Mouse (Mus musculus) lung, postnatal 0 days (tissue): ENCODE measurements at regions not wholly inside any gene's neighbourhood (a gene's known extent, or its start where the extent isn't known, plus 50 kb on each side); places are given as distances from the start of the nearest gene placed in this dataset.

Experiments used
- ATAC-seq: fragments of 200-750 bp; cut with Nextera tagmentation; 2 replicates; pipeline ENCODE4 v1.8.0; 2017; ENCODE audit warnings: moderate library complexity
- DNase-seq: peaks from one replicate; pipeline ENCODE4 v3.0.0-alpha.2; 2016; ENCODE audit warnings: low spot score
- H3K27ac ChIP-seq: fragments of 300-500 bp; sonication (generic); 2 replicates; pipeline ENCODE4 v1.5.1; 2014; ENCODE audit warnings: antibody characterized with exemption, mild to moderate bottlenecking, low read length, mixed read lengths
- H3K27me3 ChIP-seq: fragments of 300-500 bp; sonication (generic); replicated peaks from 2 replicates; pipeline ENCODE4 v1.6.1; 2014; ENCODE audit warnings: low read length, mixed read lengths; ENCODE audit not compliant: insufficient read depth
- H3K36me3 ChIP-seq: fragments of 300-500 bp; sonication (generic); 2 replicates; pipeline ENCODE4 v1.6.1; 2014; ENCODE audit warnings: low read length, mixed read lengths; ENCODE audit not compliant: insufficient read depth
- H3K4me1 ChIP-seq: fragments of 300-500 bp; sonication (generic); 2 replicates; pipeline ENCODE4 v1.6.1; 2014; ENCODE audit warnings: antibody characterized with exemption, low read depth, low read length, mixed read lengths; ENCODE audit not compliant: insufficient read depth
- H3K4me2 ChIP-seq: fragments of 300-500 bp; sonication (generic); replicated peaks from 2 replicates; pipeline ENCODE4 v1.6.1; 2014; ENCODE audit warnings: low read depth, mild to moderate bottlenecking, low read length, moderate library complexity, mixed read lengths
- H3K4me3 ChIP-seq: fragments of 300-500 bp; sonication (generic); 2 replicates; pipeline ENCODE4 v1.5.1; 2014; ENCODE audit warnings: low read depth, low read length
- H3K9ac ChIP-seq: fragments of 300-500 bp; sonication (generic); replicated peaks from 2 replicates; pipeline ENCODE4 v1.6.1; 2014; ENCODE audit warnings: low read depth, mild to moderate bottlenecking
- H3K9me3 ChIP-seq: fragments of 300-500 bp; sonication (generic); 2 replicates; pipeline ENCODE4 v1.6.1; 2016; ENCODE audit warnings: low read length, mixed read lengths
- CTCF ChIP-seq: IDR thresholded peaks from 2 replicates; pipeline ENCODE4 v1.5.1; 2016; ENCODE audit warnings: antibody characterized with exemption, mild to moderate bottlenecking
- EP300 ChIP-seq: IDR thresholded peaks from 2 replicates; pipeline ENCODE4 v1.6.1; 2016; ENCODE audit warnings: antibody characterized with exemption, mild to moderate bottlenecking, control low read depth
- WGBS: fragments of 180-500 bp; shearing (Covaris S2); extraction: QIAGEN DNeasy Blood & Tissue Kit; methylation state at CpG from one replicate; pipeline ENCODE4 v1.1.7; 2014; 5-methylcytosine and 5-hydroxymethylcytosine counted together

DNA sequence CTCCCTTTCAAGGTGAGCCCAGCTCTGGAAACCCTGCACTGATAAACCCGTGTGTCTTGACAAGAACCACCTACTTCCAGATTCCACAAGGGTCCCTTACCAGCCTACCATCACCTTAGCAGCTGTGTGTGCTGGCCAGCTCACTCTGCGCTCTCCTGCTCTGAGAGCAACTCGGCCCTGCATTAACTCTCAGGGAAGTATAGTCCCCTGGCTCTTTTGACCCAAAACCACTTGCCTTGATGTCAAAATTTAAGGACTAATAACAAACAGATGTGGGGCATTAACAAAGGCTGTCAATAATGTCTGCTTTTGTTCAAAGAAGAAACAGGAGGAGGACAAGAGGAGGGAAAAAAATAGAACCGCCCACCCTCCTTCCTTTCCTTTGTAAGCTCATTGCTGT, 480.3 kb downstream of the Tshz3 start:
- Histone ChIP-seq H3K27me3 (no peaks in the 10 kb centered on the region), H3K27ac (no peak overlapping the region), H3K4me1 (no peaks in the 10 kb centered on the region), H3K4me2 (no peak overlapping the region), H3K36me3 (no peaks in the 10 kb centered on the region), H3K9me3 (no peaks in the 10 kb centered on the region), H3K4me3 (no peak overlapping the region), H3K9ac (no peak overlapping the region)
- DNase-seq (no peak), ATAC-seq (no peak)
- TF ChIP-seq CTCF (no peak), EP300 (no peak)
- WGBS, result 55% methylated on average over 4 of the region's 4 CpGs

DNA sequence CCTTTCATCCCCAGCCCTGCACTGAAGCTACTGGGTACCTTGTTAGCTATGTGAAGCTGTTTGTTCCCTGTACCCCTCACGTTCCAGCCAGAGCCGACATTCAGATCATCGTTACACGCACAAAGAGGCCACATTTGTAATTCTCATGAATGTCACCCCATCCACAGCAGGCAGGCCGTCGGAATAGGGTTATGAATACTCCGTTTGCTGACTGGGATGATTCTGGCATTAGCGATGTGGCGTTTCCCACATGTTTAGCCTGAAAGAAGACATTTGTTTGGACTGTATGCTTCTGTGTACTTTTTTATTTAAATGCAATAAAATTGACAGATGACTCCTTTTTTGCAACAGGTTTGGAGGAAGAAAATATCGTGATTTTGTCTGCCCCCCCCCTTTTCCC, 482.0 kb downstream of the Tshz3 start:
- no peak overlapping the region for H3K4me3 ChIP-seq
- ATAC-seq (no peak; the same call in 1 of the 2 replicates), DNase-seq (no peak)
- WGBS, result 51% methylated on average over 10 of the region's 10 CpGs
- H3K9me3 ChIP-seq, result no peaks in the 10 kb centered on the region
- TF ChIP-seq EP300 (no peak), CTCF (no peak)
- H3K36me3 ChIP-seq, result no peaks in the 10 kb centered on the region
- H3K27me3 ChIP-seq, result no peaks in the 10 kb centered on the region
- H3K4me2 ChIP-seq, result no peak overlapping the region
- H3K9ac ChIP-seq, result no peak overlapping the region
- no peaks in the 10 kb centered on the region for H3K4me1 ChIP-seq
- no peak overlapping the region for H3K27ac ChIP-seq

DNA sequence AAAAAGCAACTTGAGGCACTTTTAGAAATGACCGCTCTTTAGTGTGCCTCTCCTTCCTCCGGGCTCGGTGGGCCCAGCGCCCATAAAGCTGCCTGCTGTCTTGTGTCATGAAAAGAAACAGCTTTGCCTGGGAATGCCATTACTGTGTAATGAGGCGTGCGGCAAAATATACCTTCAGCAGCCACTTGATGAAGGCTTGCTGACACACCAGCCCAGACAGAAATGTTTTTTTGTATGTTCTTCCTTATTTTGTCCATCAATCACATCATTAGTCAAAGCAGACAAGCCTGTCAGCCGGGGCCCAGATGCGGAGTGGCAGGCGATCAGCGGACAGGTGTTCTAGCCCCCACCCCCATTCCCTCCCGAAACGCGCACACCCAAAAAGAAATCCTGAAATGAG, 482.5 kb downstream of the Tshz3 start:
- Histone ChIP-seq H3K9ac (no peak overlapping the region), H3K27ac (no peak overlapping the region), H3K4me2 (no peak overlapping the region), H3K36me3 (no peaks in the 10 kb centered on the region), H3K4me3 (no peak overlapping the region), H3K9me3 (no peaks in the 10 kb centered on the region), H3K27me3 (no peaks in the 10 kb centered on the region), H3K4me1 (no peaks in the 10 kb centered on the region)
- no peak for TF ChIP-seq EP300
- ATAC-seq, result peak; percentile 55; the same call in 1 of the 2 replicates
- peak; percentile 51 for DNase-seq
- 45% methylated on average over 13 of the region's 13 CpGs for WGBS

DNA sequence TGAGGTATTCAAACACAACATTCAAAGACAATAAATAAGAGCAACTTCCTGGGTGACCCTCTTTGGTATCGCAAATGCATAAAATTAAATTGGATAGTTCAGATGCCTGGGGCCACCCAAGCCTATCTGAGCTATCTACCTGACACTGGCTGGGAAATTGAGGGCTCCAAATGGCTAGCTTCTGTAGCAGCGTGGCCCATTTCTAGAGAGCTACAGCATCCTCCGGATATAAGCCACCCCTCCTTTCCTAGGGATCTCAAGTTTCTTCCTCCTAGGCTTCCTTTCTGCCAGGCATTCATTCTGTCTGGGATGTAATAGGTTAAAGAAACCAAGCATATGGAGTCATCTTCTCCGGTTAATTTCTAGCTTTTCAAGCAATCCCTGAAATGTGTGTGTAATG, 483.2 kb downstream of the Tshz3 start:
- Histone ChIP-seq H3K9me3 (no peaks in the 10 kb centered on the region), H3K36me3 (no peaks in the 10 kb centered on the region), H3K4me3 (no peak overlapping the region), H3K4me2 (no peak overlapping the region), H3K9ac (no peak overlapping the region), H3K27me3 (no peaks in the 10 kb centered on the region), H3K27ac (no peak overlapping the region), H3K4me1 (no peaks in the 10 kb centered on the region)
- TF ChIP-seq CTCF (no peak), EP300 (no peak)
- ATAC-seq (no peak), DNase-seq (no peak)
- WGBS, result 52% methylated on average over 4 of the region's 4 CpGs

DNA sequence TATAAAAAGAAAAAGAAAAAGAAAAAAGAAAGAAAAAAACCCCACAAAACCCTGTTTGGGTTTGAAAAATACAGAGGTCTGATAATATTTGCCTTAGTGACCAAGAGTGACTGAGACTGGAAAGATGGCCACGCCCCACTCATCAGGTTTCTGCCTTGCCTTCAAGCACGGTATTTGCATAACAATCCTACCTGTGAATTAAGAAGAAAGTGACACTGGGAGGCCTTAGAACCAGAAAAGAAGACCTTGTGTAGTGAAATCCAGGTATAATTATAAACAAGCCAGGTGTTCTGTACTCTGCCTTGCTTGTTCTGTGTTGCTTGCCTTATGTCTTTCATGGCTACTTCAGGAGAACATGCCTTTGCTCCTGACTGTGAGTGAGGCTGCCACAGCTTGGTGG, 494.6 kb downstream of the Tshz3 start:
- no peaks in the 10 kb centered on the region for H3K27me3 ChIP-seq
- WGBS, result 28% methylated on average over 2 of the region's 2 CpGs

DNA sequence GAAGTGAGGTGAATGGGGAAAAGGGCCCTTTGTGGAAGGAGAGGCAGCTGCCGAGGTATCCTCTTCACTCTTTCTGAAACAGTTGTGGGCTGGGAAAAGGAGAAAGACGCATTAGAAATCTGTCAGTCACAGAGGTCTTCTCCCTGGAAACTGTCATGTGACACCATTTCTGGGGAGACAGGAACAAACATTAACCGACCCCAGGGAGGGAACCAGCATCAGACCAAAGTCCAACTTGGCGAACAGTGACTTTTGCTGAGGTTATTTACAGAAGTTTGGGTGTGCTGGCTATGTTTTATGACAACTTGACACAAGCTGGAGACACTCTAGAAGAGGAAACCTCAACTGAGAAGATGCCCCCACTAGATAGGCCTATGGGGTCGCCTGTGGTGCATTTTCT, 506.9 kb downstream of the Tshz3 start:
- Histone ChIP-seq H3K4me1 (no peaks in the 10 kb centered on the region), H3K9me3 (no peaks in the 10 kb centered on the region), H3K27me3 (no peaks in the 10 kb centered on the region), H3K27ac (no peak overlapping the region), H3K4me2 (no peak overlapping the region), H3K36me3 (no peaks in the 10 kb centered on the region), H3K9ac (no peak overlapping the region), H3K4me3 (no peak overlapping the region)
- TF ChIP-seq EP300, result no peak
- no peak for TF ChIP-seq CTCF
- ATAC-seq (no peak), DNase-seq (no peak)
- WGBS, result 37% methylated on average over 5 of the region's 5 CpGs

More for the DNA sequence above, 494.6 kb downstream of the Tshz3 start:
- Histone ChIP-seq H3K4me1 (no peaks in the 10 kb centered on the region), H3K9ac (no peak overlapping the region), H3K4me2 (no peak overlapping the region), H3K9me3 (no peaks in the 10 kb centered on the region), H3K36me3 (no peaks in the 10 kb centered on the region), H3K27ac (no peak overlapping the region), H3K4me3 (no peak overlapping the region)
- ATAC-seq (no peak), DNase-seq (no peak)
- no peak for TF ChIP-seq CTCF
- TF ChIP-seq EP300, result no peak

- H3K36me3 ChIP-seq, result no peaks in the 10 kb centered on the region
- H3K9ac ChIP-seq, result no peak overlapping the region
- H3K4me1 ChIP-seq, result no peaks in the 10 kb centered on the region
- H3K4me3 ChIP-seq, result no peak overlapping the region
- no peaks in the 10 kb centered on the region for H3K27me3 ChIP-seq
- no peak overlapping the region for H3K4me2 ChIP-seq
- H3K27ac ChIP-seq, result no peak overlapping the region
- H3K9me3 ChIP-seq, result no peaks in the 10 kb centered on the region
- ATAC-seq, result no peak
- TF ChIP-seq EP300, result no peak
- no peak for TF ChIP-seq CTCF
- no peak for DNase-seq
- WGBS, result 79% methylated on average over 7 of the region's 7 CpGs
Observed at GRCm38 (mm10) chr7:37208305-37208704, 510.4 kb downstream of the Tshz3 start.
